Mouse (Mus musculus): Measurements from ENCODE around the gene Ganab.
A peak's percentile ranks its signal among the peaks of the same experiment; 100 is the strongest.
"Not testable (repeated sequence)": the region's sequence is repeated elsewhere in the genome, so short reads cannot be mapped to it uniquely, and the experiment has no call there.

Ganab gene

DNA sequence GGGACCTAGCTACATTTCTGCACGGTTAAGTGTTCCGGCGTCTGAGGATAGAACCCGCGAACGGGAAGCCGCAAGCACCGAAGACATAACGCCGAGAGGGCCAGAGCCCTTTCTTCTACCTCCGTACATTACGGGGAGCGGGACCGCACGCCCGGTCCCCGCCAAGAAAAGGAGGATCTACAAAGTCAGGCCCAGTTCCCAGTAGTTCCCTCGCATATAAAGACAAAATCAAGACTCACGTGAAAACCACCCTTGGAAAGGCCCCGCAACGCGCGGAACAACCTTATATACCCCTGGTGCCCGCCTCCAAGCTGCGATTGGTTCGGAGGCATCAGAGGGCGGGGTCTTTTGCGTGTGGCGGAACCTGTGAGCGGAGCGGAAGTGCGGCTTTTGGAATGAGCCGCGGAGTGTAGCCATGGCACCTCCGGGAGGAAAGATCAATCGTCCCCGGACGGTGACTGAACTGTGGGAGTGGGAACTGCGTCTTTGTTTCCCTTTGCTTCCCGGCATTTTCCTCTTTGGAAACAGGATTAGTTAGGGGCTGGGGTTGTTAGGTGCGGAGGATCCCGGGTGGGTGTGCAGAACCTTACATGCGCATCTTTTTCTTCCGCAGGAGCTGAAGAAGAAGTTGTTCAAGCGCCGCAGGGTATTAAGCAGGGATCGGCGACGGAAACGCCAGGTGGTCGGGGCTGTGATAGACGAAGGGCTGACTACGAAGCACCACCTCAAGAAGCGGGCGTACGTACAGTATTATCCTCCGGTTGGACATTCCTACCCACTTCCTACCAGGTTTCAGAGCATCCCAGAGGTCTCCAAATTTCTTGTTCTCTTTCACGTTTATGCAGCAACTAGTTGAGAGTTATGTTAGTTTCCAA is 9.1 kb upstream of the Ganab start, which contains the start of the genes 1810009A15Rik and Gm49416:
1810009A15Rik (plus strand) TSS at position 343 of the 875 bp plus-strand sequence.
Gm49416 (plus strand) TSS at position 416 of the 875 bp plus-strand sequence.
- DNase-seq (ENCODE audit: low spot score in 2 of 2), result peak; percentile 89 to 93

DNA sequence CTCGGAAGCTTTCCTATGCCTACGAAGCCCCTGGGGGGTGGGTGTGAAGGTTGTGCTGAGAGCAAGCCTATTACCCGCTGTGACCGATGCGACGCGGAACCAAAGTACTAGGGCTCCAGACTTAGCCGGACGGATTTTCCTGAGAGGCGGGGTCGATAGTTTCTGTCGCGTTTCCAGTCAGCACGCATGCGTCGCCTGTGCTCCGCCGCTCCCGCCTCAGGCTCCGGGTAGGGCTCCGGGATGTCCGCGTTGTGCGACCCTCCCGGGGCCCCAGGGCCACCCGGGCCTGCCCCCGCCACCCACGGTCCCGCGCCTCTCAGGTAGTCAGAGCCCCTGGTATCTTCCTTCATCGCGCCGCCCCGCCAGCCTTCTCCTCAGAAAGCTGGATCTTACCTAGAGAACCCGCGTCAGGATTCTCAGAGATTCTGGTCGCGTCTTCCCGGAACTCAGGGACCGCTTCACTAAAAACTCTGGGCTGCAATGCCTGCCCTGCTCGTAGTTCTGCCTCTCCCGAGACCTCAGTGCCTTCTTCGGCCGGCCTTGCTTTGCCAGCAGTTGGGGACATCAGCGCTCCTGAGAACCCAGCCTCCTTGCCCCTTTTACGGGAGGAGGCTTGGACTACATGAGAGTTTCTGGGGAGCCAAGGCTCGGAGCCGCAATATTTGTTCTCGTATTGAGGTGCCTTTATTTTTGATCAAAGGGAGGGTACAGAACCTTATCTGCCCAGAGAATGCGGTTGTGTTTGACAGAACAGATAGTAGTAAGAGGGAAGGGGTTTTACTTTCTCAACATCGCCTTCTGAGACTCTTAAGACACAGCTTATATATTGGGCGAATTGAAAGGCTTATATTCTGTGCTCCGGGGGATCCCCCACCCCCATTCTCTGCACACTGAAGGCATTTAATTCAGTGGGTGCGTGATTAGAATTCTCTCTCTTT is 4.8 kb upstream of the Ganab start, which contains the start of gene Ints5:
Ints5 (plus strand) TSS at position 177 of the 938 bp plus-strand sequence.
- peak; percentile 73 to 81 for DNase-seq (ENCODE audit: low spot score in 2 of 2)

DNA sequence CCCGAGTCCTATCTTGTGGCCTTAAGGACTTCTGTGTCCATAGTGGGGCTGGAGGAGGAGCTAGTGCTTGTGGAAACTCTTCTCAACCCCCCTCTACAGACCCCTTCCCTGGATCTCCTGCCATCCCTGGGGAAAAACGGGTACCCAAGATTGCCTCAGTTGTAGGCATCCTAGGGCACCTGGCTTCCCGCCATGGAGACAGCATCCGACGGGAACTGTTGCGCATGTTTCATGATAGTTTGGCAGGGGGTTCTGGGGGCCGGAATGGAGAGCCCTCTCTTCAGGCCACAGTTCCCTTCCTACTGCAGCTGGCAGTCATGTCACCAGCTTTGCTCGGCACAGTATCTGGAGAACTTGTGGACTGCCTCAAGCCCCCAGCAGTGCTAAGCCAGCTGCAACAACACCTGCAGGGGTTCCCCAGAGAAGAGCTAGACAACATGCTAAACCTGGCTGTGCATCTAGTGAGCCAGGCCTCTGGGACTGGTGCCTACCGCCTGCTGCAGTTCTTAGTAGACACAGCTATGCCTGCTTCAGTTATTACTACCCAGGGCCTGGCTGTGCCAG is 2.4 kb upstream of the Ganab start:
- DNase-seq (ENCODE audit: low spot score in 2 of 2), result no peak

DNA sequence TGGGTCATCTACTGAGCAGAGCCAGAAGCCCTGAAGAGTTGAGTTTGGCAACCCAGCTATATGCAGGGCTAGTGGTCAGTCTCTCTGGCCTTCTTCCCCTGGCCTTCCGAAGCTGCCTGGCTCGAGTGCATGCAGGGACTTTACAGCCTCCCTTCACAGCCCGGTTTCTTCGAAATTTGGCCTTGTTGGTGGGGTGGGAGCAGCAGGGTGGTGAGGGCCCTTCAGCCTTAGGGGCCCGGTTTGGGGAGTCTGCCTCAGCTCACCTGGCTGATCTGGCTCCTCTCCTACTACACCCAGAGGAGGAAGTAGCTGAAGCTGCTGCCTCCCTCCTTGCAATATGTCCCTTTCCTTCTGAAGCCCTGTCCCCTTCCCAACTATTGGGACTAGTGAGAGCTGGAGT is 1.6 kb upstream of the Ganab start:
- DNase-seq (ENCODE audit: low spot score in 2 of 2), result not testable (repeated sequence)

- DNase-seq (ENCODE audit: low spot score in 2 of 2), result peak in 1 of 2 experiments; percentile 46
Measured at GRCm38 (mm10) chr19:8897211-8897864, 533 bp upstream of the Ganab start.

DNA sequence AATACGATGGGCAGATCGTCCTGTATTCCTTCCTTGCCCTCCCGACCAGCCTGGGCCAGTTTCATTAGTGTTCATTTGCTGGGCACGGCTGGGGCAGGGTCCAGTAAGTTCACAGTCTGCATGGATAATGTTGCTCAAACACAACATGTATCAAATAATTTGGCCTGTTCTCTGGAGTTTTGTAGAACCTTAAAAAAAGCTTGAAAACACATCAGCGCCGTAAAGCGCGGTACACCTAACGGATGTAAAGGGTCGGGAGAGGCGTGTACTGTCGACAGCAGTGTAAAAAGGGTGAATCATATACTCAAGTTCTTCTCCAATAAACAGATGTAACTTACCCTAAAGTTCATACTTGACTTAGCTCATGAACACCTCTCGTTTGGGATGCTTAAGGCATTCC is 705 bp downstream of the Ganab start:
- DNase-seq (ENCODE audit: low spot score in 2 of 2), result no peak

DNA sequence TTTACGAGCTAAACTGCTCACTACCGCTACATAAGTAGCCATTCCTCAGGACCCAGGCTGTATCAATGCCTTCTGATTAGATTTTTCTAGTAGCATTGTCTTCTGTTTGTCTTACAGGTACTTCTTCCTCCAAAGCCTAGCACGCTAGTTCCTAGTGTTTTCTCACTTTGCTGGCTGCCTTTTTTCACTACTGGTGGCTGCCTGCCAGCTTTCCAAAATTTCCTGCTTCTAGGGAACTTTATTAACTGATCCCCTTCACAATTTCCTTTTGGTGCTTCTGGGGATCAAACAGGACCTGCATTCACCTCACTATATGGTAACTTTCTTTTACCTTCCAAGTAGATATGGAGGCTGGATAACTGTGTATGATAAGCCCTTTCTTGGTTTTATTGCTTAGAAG is 1.2 kb downstream of the Ganab start:
- no peak for DNase-seq (ENCODE audit: low spot score in 2 of 2)

- DNase-seq (ENCODE audit: low spot score in 2 of 2), result no peak
Measured at GRCm38 (mm10) chr19:8903412-8903811, 5.5 kb downstream of the Ganab start.

DNA sequence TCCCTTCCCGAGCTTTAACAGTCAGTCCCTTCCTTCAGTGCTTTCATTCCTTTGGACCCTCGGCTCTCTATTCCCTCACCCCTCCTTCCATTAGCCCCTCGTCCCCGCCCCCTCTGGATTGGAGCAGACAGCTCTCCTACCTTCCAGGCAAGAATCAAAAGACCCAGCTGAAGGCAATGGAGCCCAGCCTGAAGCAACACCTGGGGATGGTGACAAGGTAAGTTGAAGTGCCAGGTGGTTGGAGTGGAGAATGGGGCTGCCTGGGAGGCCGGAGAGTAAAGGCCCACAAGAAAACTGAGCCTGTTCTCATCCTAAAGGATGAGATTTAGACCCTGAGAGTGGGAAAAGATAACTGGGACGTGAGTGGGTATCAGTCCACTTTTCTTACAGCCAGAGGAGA is 10.7 kb downstream of the Ganab start:
- DNase-seq (ENCODE audit: low spot score in 2 of 2), result no peak

DNA sequence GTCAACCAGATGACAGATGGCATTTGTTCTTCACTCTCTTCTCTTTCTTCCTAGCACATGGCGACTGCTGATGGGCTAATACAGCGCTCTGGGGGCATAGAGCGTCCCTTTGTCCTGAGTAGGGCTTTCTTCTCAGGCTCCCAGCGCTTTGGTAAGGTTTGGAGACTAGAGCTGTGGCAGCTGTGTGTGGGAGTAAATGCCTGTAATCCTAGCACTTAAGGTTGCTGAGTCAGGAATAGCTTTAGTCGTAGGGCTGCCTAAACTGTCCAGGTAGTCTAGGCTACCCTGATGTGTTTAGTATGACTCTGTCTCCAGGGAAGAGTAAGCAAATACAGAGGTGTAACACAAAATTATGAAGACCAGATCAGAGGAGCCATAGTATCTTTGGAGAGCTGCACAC is 13.9 kb downstream of the Ganab start:
- DNase-seq (ENCODE audit: low spot score in 2 of 2), result no peak

GRCm38 (mm10) chr19:8914212-8914611 is 16.3 kb downstream of the Ganab start:
- DNase-seq (ENCODE audit: low spot score in 2 of 2), result no peak

DNA sequence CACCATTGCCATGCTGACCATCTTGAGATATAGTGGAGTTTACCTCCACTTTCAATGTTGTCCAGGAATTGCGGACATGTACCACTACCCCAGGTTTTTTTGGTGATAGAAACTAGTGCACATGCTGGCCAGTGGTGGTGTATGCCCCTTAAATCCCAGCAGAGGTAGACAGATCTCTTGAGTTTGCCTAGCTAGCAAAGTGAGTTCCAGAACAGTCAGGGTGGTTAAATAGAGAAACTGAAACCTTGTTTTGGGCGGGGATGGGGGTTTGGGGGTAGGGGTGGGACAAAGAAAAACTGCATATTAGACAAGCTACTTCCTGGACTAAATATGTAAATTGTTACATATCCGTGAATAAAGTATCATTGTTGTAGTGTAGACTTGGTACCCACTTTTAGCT is 21.1 kb downstream of the Ganab start:
- DNase-seq (ENCODE audit: low spot score in 2 of 2), result no peak

- no peak for DNase-seq (ENCODE audit: low spot score in 2 of 2)
Measured at GRCm38 (mm10) chr19:8919684-8920072, 21.8 kb downstream of the Ganab start.

DNA sequence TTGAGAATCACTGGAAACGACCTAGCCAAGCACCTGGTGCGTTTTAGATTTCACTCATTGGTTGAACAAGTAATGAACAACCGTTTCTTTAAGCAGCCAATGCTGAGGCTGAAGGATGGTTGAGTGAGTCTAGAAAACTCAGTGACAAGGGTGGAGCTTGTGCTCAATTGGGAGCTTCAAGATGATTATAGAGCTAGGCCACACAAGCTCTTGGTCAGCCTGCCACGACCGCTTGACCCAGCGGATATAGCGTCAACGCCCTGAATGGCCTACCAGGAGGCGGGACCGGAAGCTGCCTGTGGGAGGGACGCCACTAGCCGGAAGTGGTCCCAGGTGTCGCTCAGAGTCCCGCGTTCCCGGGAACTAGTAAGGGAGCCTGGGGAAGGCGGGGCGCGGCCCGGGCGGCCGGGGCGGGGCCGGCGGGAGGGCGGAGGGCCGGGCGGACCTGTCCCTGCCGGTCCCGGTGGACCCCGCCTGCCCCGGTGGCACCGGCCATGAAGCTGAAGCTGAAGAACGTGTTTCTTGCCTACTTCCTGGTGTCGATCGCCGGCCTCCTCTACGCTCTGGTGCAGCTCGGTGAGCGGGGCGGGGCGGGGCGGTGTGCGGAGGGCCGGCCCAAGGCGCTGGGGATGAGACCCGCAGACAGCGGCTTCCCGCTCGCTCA is 22.3 kb downstream of the Ganab start, which contains the start of gene B3gat3:
B3gat3 (plus strand) TSS at position 302 of the 664 bp plus-strand sequence.
- DNase-seq (ENCODE audit: low spot score in 2 of 2), result peak; percentile 88 to 91

DNA sequence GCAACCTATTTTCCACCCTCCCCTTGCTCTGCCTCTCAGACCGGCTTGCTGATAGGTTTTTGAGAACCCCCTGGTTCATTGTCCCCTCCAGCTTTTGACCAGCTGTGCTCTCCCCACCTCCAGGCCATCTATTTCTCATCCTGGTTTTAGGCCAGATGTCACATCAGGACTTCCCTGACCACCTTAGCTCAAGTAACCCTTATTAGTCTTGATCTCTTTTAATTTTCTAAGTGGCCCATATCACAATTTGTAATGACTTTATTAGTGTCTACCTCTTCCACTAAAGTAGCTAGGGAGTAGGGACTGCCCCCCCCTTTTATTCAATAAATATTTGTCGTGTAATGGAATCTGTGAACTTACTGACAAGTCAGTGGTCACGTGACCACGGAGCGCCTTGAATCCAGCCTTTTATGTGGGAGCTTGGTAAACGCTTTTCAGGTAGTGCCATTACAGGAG is 23.0 kb downstream of the Ganab start:
- no peak for DNase-seq (ENCODE audit: low spot score in 2 of 2)

DNA sequence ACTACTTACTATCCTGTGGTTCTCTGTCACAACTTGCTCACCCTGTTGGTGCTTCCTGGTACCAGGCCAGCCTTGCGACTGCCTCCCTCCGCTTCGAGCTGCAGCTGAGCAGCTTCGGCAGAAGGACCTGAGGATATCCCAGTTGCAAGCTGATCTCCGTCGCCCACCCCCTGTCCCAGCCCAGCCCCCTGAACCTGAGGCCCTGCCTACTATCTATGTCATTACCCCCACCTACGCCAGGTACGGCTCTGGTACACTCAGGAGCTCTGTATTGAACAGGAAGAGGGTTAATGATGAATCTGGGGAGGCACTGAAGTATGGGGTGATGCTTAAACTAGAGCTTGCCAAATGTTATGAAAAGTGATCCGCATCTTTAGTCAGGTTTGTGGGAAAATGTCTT is 23.9 kb downstream of the Ganab start:
- DNase-seq (ENCODE audit: low spot score in 2 of 2), result no peak

GRCm38 (mm10) chr19:8926766-8927165 is 28.9 kb downstream of the Ganab start:
- no peak for DNase-seq (ENCODE audit: low spot score in 2 of 2)

DNA sequence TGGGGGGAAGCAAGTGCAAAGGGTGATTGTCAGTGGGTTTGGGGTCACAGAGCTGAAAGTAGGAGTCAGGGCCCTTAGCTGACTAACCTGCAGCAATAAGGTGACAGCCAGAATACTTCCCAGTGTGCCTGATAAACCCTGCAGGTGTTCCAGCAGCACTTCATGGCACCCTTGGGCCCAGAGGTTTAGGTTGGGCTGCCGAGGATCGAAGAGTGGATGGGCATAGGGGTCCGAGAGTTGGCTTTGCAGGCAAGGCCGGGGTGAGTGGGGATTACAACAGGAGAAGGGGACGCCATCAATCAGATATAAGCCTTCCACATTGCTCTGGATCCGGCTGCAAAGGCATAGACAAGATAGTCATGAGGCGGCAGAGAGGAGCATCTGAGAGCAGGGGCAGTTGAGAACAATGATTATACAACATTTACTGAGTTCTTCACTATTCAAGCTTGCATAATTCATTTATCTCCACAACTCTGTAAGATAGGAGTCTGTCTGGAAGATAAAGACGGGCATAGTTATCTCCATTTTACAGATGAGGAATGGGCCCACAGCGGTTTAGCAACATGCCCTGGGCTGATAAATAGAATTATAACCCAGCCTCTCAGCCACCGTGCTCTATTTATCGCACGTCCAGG is 30.1 kb downstream of the Ganab start:
- no peak for DNase-seq (ENCODE audit: low spot score in 2 of 2)

GRCm38 (mm10) chr19:8928689-8929223 is 30.9 kb downstream of the Ganab start:
- no peak for DNase-seq (ENCODE audit: low spot score in 2 of 2)

Data from frontal cortex, postnatal 10 days (tissue).